Mouse (Mus musculus) myocyte (in vitro differentiated cells): ENCODE measurements around the gene Robo2. TPM values are rescaled to one million over a fixed set of nuclear protein-coding genes. Genes with fewer than 3 reads are reported as not detected.
A peak's percentile ranks its signal among the peaks of the same experiment; 100 is the strongest.

Experiments used
- H3K27me3 ChIP-seq: one replicate; pipeline ENCODE4 v1.6.1; 2011; ENCODE audit not compliant: control insufficient read depth, insufficient read depth, insufficient read length
- H3K36me3 ChIP-seq: one replicate; pipeline ENCODE4 v1.6.1; 2011; ENCODE audit not compliant: control insufficient read depth, insufficient read depth
- H3K4me2 ChIP-seq: one replicate; pipeline ENCODE4 v1.6.1; 2011; ENCODE audit warnings: low read depth, control low read depth
- H3K4me3 ChIP-seq: one replicate; pipeline ENCODE4 v1.5.1; 2011; ENCODE audit warnings: mild to moderate bottlenecking, control low read depth, moderate library complexity
- H3K79me2 ChIP-seq: one replicate; pipeline ENCODE4 v1.6.1; 2011; ENCODE audit not compliant: control insufficient read depth, insufficient read depth
- H3ac ChIP-seq: one replicate; pipeline ENCODE4 v1.6.1; 2011; ENCODE audit not compliant: control insufficient read depth, insufficient read length
- CEBPB ChIP-seq: IDR thresholded peaks from 2 replicates; pipeline ENCODE4 v1.6.1; 2011; ENCODE audit warnings: mild to moderate bottlenecking, moderate library complexity; ENCODE audit not compliant: poor library complexity, insufficient read depth, severe bottlenecking
- E2F4 ChIP-seq: IDR thresholded peaks from one replicate; pipeline ENCODE4 v1.6.1; 2011; ENCODE audit warnings: mild to moderate bottlenecking, control low read depth, moderate library complexity; ENCODE audit not compliant: insufficient read depth
- MAX ChIP-seq: IDR thresholded peaks from one replicate; pipeline ENCODE4 v1.6.1; 2011; ENCODE audit warnings: low read depth, mild to moderate bottlenecking, control low read depth
- MYOD1 ChIP-seq, 3 experiments: IDR thresholded peaks; one replicate each; pipeline ENCODE4 v1.6.1; 2011; ENCODE audit warnings: control low read depth in 2 of 3, low read depth in 2 of 3, mild to moderate bottlenecking in 2 of 3, moderate library complexity in 1 of 3; ENCODE audit not compliant: insufficient read length in 2 of 3, control insufficient read depth in 1 of 3
- MYOG ChIP-seq, 3 experiments: IDR thresholded peaks; one replicate each; pipeline ENCODE4 v1.6.1; 2011; ENCODE audit warnings: control low read depth in 2 of 3, low read depth in 2 of 3, mild to moderate bottlenecking in 2 of 3; ENCODE audit not compliant: insufficient read length in 2 of 3, control insufficient read depth in 1 of 3, insufficient read depth in 1 of 3
- POLR2A ChIP-seq: IDR thresholded peaks from one replicate; pipeline ENCODE4 v1.6.1; 2011; ENCODE audit warnings: low read depth, mild to moderate bottlenecking, control low read depth, moderate library complexity; ENCODE audit not compliant: insufficient read length
- POLR2AphosphoS2 ChIP-seq: IDR thresholded peaks from one replicate; pipeline ENCODE4 v1.6.1; 2011; ENCODE audit warnings: low read depth, control low read depth; ENCODE audit not compliant: insufficient read length
- REST ChIP-seq: IDR thresholded peaks from one replicate; pipeline ENCODE4 v1.6.1; 2011; ENCODE audit warnings: mild to moderate bottlenecking, control low read depth, moderate library complexity; ENCODE audit not compliant: insufficient read depth, insufficient read length
- SRF ChIP-seq: IDR thresholded peaks from one replicate; pipeline ENCODE4 v1.6.1; 2011; ENCODE audit warnings: low read depth; ENCODE audit not compliant: control insufficient read depth, insufficient read length
- TCF12 ChIP-seq: IDR thresholded peaks from one replicate; pipeline ENCODE4 v1.6.1; 2011; ENCODE audit warnings: mild to moderate bottlenecking, control low read depth; ENCODE audit not compliant: poor library complexity, insufficient read depth, severe bottlenecking
- TCF3 ChIP-seq: IDR thresholded peaks from one replicate; pipeline ENCODE4 v1.6.1; 2011; ENCODE audit warnings: low read depth, control low read depth; ENCODE audit not compliant: insufficient read length
- USF1 ChIP-seq: IDR thresholded peaks from one replicate; pipeline ENCODE4 v1.6.1; 2011; ENCODE audit warnings: low read depth, mild to moderate bottlenecking, control low read depth, moderate library complexity
- polyA plus RNA-seq: library from polyadenylated mRNA; unstranded; fragments of >200 nt; fragmentation: generic; extraction: Trizol; gene quantifications from one replicate; pipeline ENCODE4 v1.2.1, GENCODE M21; 2012; ENCODE audit warnings: missing spikeins

Robo2 gene
- polyA plus RNA-seq, 1 experiment, result 19.6 TPM

DNA sequence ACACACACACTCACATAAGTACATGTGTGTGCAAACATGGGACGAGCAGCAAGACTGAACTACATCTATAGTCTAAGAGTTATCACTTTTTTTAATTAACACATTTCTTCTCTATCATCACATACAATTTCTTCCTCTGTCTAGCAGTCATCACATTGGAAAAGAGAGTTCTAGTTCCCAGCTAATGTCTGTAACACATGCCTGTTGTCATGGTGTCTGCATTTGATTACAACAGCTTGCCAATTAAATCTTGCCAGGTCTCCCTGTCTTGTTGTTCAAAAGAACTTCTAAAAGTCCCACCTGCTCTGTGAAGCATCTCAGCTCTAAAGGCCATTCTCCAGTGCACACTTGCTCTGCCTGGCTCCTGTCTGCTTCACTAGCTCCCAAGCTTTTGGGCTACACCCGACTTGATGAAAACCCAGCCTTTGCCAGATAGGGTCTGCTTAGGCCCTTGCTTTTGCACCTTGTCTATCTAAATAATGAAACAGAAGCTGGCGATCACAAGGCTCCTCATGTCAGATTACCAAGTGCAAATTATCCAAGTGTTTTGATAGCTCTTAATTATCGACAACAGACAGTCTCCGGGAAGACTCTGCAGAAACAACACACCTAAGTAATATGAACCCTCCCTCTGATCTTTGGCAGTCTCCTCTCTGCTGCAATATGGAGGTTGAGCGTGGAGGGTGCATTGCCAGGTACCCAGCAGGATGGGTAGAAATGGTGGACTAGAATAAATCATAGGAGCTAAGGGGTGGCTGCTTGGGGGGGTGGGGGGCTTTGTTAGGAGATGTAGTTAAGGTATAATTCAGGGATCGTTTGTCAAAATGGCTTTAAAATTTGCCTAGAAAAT is 186.0 kb downstream of the Robo2 start:
- H3K36me3 ChIP-seq, result no peaks in the 10 kb centered on the region
- TF ChIP-seq MYOD1 (IDR thresholded peaks at IDR 0.05; ENCODE audit: control insufficient read depth in 1 of 3, insufficient read length in 2 of 3, low read depth in 2 of 3) (no peak), MYOG (IDR thresholded peaks at IDR 0.05; ENCODE audit: control insufficient read depth in 1 of 3, insufficient read depth in 1 of 3, insufficient read length in 2 of 3, low read depth in 2 of 3) (no peak), POLR2AphosphoS2 (no peak), TCF12 (no peak), REST (no peak), MAX (no peak), SRF (no peak), USF1 (no peak), E2F4 (no peak), TCF3 (no peak), POLR2A (no peak), CEBPB (no peak)
- H3K4me3 ChIP-seq, result no peak overlapping the region
- H3ac ChIP-seq, result no peak overlapping the region
- H3K79me2 ChIP-seq, result no peaks in the 10 kb centered on the region
- no peaks in the 10 kb centered on the region for H3K27me3 ChIP-seq
- no peak overlapping the region for H3K4me2 ChIP-seq

DNA sequence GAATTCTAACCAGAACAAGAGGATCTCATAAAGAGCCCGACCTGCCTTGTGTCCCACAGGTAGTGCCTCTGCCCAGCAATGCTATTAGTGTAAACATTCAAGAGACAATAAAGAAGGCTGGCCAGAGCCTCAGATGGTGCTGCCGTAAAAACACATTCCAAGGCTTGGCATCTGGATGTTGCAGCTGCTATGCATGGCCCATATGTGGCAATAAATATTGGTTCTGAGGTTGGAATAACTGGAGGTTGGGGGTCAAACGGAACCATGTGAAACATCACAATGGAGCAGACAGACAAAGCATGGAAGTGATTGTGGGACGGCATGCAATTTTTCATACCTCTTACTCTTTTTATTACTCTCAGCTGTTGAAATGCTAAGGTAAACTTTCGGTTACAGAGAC is 189.1 kb downstream of the Robo2 start:
- no peak overlapping the region for H3ac ChIP-seq
- peak in 1 of 3 experiments; percentile 70 for TF ChIP-seq MYOD1 (IDR thresholded peaks at IDR 0.05; ENCODE audit: control insufficient read depth in 1 of 3, insufficient read length in 2 of 3, low read depth in 2 of 3)
- no peak for TF ChIP-seq E2F4
- no peak overlapping the region for H3K4me2 ChIP-seq

DNA sequence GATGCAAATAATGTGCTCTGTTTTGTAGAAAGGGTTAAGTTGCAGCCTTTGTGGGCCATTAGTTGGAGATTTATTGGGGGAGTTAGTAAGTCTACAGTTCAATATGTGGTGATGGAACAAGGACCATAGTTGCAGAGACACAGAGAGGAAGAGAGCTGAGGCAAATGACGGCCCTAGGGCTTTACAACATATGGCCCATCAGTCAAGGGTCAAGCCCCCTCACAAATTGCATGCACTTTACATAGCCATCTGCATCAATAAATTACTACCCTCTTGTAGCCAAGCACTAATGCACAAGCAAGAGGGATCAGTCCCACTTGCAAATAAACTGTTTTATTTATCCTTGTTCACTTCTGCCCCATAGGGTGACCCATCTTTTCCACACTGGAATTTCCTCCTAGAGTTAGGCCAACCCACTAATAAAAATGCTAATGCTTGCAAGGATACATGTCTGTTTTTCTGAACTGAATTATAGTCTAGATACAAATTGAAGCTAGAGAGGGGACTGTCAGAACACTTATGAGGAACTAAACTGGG is 194.7 kb downstream of the Robo2 start:
- Histone ChIP-seq H3K79me2 (no peaks in the 10 kb centered on the region), H3K4me3 (no peak overlapping the region), H3K4me2 (no peak overlapping the region), H3ac (no peak overlapping the region), H3K27me3 (no peaks in the 10 kb centered on the region), H3K36me3 (no peaks in the 10 kb centered on the region)
- TF ChIP-seq CEBPB (no peak), MAX (no peak), POLR2AphosphoS2 (no peak)

More for the DNA sequence above, 189.1 kb downstream of the Robo2 start:
- Histone ChIP-seq H3K27me3 (no peaks in the 10 kb centered on the region), H3K4me3 (no peak overlapping the region), H3K79me2 (no peaks in the 10 kb centered on the region), H3K36me3 (no peaks in the 10 kb centered on the region)

DNA sequence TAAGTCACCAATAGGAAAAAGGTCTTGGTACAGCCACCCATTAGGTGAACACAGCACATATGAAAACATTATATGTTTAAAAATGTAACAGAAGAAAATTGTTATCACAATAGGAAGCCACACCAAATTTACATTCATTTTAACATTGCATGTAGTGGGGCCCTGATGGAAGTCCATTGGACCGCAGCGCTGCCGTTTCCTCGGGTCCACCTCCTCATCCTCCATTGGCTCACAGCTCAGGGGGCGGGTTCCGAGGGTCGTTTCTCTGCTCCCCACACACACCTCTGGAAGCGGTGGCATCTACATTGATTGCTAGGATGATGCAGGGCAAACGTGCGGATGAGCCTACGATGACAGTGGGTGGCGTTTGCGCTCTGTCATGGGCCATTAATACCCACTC is 195.8 kb downstream of the Robo2 start:
- TF ChIP-seq E2F4 (no peak), POLR2A (no peak)
- H3K4me3 ChIP-seq, result no peak overlapping the region
- no peak overlapping the region for H3ac ChIP-seq

DNA sequence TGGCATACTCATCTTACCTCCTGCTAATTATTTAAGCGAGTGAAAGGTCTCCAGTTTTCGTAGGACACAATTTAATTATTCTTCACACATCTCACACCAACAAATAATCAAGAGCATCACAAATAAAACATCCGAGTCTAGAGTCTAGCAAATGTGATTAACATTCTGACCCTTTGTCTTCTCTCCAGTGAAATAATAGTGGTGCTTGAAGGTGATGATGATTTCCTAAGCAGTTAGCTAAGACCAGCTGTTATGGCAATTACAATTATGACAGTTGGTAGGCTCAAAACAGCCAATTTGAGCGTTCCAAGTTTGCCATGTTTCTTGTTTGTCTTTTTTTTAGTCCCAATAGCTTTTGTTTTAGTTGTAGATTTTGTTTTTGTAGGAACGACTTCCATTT is 210.9 kb downstream of the Robo2 start:
- Histone ChIP-seq H3K4me3 (no peak overlapping the region), H3ac (no peak overlapping the region), H3K79me2 (no peaks in the 10 kb centered on the region), H3K4me2 (no peak overlapping the region), H3K36me3 (no peaks in the 10 kb centered on the region), H3K27me3 (no peaks in the 10 kb centered on the region)
- TF ChIP-seq MAX (no peak), REST (no peak)

More for the DNA sequence above, 195.8 kb downstream of the Robo2 start:
- Histone ChIP-seq H3K79me2 (no peaks in the 10 kb centered on the region), H3K27me3 (no peaks in the 10 kb centered on the region), H3K36me3 (no peaks in the 10 kb centered on the region), H3K4me2 (no peak overlapping the region)

DNA sequence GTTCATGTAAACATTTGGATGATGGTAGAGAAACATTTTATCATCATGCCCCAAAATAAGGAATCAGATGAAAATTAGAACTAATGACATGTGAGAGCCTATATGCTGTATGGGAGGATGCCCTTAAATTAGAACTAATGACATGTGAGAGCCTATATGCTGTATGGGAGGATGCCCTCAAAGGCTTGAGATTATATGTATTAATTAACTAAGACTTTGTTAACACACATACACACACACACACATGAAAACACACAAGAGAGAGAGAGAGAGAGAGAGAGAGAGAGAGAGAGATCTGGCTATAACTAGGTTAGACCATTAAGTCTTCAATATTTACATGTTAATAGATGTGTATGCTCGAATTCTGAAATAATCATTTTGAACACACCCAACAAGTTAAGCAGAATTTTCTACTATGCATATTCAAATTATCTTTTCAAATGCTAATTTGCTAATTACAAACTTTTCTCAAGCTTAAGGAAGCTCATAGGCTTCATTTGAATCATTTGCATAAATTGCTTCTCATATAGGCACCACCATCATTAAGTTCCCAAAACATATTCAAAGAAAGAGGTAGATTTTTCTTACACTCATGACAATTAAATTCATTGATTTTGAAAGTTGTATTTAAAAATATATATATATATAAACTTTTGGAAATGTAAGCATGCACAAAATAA is 211.5 kb downstream of the Robo2 start:
- no peaks in the 10 kb centered on the region for H3K27me3 ChIP-seq
- H3ac ChIP-seq, result no peak overlapping the region
- H3K79me2 ChIP-seq, result no peaks in the 10 kb centered on the region
- TF ChIP-seq MAX, result no peak
- no peak for TF ChIP-seq CEBPB
- TF ChIP-seq POLR2AphosphoS2, result no peak
- no peak for TF ChIP-seq E2F4
- TF ChIP-seq MYOD1 (IDR thresholded peaks at IDR 0.05; ENCODE audit: control insufficient read depth in 1 of 3, insufficient read length in 2 of 3, low read depth in 2 of 3), result no peak
- H3K4me2 ChIP-seq, result no peak overlapping the region
- no peaks in the 10 kb centered on the region for H3K36me3 ChIP-seq
- no peak overlapping the region for H3K4me3 ChIP-seq
